Mouse (Mus musculus) cerebellum, adult (tissue): ENCODE data around the gene Mapk10.

Source experiments
- ATAC-seq: cut with Nextera tagmentation; 2 replicates; pipeline ENCODE4 v1.9.2; 2017; ENCODE audit warnings: mild to moderate bottlenecking, moderate library complexity, mixed read lengths; ENCODE audit not compliant: insufficient number of reproducible peaks, low FRiP score, low TSS enrichment

Gene Mapk10

DNA sequence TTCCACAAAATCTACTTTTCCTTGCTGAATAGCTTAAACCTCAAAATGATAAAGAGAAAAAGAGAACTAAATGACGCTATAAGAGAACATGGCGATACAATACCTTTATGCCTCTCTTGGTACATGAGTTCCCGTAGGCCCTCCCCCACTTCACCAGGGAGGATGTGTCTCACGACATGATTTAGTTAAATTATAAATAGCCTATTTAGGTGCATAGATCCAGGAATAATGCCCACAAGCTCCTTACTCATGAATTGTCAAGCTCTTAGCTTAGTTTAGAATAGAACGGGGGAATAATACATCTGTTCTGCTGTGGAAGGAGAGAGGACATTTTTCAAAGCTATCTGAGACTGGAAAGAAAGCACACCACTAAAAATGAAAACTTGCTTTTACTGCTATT is 43.8 kb downstream of the Mapk10 start:
- no peak for ATAC-seq

- ATAC-seq, result no peak
Observed at GRCm38 (mm10) chr5:103166755-103167154, 44.4 kb downstream of the Mapk10 start.

GRCm38 (mm10) chr5:103164022-103164421 is 47.1 kb downstream of the Mapk10 start:
- no peak for ATAC-seq

- no peak for ATAC-seq
Observed at GRCm38 (mm10) chr5:103161574-103161973, 49.6 kb downstream of the Mapk10 start.

- peak; percentile 78 for ATAC-seq
Observed at GRCm38 (mm10) chr5:103161196-103161540, 50.0 kb downstream of the Mapk10 start.

- no peak for ATAC-seq
Observed at GRCm38 (mm10) chr5:103160314-103161195, 50.6 kb downstream of the Mapk10 start.

- ATAC-seq, result no peak
Observed at GRCm38 (mm10) chr5:103140935-103141334, 70.2 kb downstream of the Mapk10 start.

DNA sequence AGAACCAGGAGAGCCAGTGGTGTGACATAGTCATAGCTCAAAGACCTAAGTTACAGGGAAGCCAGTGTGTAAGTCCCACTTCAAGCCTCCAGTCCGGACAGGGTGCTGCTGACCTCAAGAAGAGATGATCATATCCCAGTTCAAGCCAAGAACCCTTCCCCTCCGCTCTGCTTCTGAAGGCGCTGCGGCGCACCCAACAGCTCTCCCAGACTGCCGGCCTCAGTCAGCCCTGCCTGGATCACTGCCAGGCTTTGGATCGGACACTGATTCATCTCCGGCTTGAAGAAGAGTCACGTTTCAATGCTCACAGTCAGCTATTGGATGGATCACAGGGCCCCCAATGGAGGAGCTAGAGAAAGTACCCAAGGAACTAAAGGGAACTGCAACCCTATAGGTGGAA is 76.3 kb downstream of the Mapk10 start:
- 0 out of 2 replicates have a peak, but pooled peaks have one; percentile 45 for ATAC-seq

DNA sequence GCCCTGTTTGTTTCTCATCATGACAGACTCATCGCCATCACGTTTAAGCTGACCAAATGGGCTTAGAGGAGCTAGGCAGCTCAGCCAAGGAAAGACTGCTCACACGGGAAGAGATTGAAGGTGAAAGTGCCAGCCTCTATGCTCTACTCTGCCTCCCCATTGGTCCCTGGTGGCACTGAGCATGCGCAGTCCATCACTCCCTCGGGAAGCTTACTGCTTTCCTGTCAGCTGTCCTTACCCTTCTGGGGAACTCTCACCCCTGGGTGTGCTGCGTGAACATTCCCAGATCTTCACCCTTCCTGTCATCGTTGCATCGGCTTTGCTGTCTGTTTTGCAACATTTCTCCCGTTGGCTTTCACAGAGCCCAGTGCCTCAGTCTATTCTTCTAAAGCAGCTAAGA is 77.5 kb downstream of the Mapk10 start:
- ATAC-seq, result no peak

DNA sequence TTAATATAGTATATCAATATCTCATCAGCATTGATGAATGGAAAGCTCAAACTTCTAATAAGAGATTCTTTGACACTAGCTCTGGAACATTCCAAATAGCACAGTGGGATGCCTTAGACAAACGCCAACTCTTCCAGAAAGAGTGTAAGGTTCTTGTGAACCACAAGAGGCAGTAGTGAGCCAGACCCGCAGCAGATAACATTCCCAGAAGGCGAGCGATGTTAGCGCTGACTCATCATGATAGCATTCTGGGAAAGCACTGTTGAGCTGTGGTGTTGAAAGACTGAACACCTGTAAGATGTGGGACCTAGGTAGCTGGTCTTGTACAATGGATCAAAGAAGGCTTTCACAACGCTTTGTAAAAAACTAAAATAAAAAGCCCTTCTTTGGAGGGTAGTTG is 78.3 kb downstream of the Mapk10 start:
- ATAC-seq, result no peak

DNA sequence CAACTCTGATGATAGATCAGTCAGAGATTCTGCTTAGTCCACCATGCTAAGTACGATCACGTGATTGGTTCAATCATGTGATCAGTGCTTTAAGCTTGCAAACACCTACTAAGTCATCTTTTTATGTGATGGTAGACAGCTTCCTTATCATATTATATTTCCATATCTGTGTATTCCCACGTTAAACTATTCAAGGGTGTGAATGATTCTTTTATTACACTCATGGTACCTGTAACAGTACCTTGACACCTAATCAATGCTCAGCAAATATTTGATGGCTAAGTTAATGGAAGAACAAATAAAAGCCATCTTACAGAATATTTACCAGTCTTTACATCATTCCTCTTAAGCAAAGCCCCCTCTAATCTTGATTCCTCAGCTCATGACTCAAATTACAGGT is 91.5 kb downstream of the Mapk10 start:
- no peak for ATAC-seq

DNA sequence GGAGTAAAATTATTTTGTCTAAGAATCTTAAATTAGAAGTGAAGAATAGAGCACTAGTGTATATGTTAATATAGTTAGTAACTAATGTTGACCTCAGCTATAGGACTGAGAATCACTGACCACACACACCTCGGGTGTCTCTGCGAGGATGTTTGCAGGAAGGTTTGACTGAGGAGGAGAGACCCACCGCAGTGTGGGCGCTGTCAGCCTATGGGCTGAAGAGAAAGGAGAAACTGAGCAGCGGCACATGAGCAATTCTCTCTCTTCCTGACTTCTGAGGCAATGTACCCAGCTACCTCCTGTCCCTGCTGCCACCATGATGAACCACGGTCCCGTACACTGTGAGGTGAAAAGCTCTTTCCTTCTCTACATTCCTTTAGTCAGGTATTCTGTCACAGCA is 95.6 kb downstream of the Mapk10 start:
- ATAC-seq, result no peak

- 0 out of 2 replicates have a peak, but pooled peaks have one; percentile 45 for ATAC-seq
Observed at GRCm38 (mm10) chr5:103112471-103112870, 98.7 kb downstream of the Mapk10 start.

DNA sequence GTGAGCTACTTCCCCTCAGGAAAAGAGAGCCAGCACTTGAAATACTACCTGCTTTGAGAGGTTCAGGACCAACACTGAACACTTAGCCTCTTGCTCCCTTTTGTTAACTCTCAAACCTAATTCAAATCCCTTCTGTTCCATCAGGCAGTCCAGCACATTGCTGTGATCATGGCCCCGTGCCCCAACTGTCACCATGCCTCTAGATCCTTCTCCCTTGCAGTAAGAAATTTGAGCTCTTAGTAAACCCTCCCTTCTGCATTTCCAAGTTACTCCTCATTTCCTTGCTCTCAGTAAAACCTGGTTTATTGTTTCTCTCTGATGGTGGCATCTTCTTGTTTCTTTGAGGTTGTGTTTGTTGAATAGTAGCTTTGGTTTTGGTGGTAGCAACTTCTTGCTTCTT is 101.7 kb downstream of the Mapk10 start:
- no peak for ATAC-seq

- peak; percentile 64; the same call in 1 of the 2 replicates for ATAC-seq
Observed at GRCm38 (mm10) chr5:103105441-103106414, 105.4 kb downstream of the Mapk10 start.

DNA sequence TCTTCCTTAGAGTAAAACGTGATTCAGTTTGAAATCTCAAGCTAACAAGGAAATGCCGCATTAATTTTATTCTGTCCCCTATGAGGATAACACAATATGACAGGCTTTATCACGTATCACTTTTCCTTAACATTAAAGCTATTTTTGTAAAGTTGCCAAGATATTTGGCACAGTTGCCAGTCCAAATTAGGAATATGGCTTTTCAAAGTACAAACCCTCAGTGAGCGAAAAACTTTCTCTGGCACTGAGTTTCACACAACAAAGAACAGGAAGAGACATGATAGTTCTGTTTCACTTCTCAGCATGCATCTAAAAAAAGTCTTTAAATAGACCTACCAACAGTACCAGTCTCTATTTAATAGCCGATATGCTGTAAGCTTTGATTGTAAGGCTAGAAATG is 107.1 kb downstream of the Mapk10 start:
- no peak for ATAC-seq

DNA sequence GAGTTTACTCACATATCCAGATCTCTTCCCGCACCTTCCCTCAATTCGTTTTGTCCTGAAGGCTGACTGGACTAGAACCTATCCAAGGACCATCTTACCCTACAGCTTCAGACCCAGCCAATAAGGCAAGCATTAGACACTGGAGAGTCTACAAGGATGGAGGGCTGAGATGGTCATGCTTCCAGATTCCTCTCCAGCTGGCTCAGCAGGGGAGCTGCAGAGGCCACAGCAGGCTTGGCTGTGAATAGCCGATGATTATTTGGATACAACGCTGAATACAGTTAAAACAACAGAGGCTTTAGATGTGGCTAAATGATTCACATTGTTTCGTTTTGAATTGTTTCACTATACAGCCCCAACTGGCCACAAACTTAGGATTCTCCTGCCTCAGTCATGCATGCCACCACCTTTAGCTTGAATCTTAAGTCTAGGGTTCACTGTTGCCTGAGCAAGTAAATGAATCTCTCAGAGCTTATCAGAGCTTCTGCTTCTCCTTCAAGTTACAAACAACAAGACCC is 108.2 kb downstream of the Mapk10 start:
- ATAC-seq, result no peak

DNA sequence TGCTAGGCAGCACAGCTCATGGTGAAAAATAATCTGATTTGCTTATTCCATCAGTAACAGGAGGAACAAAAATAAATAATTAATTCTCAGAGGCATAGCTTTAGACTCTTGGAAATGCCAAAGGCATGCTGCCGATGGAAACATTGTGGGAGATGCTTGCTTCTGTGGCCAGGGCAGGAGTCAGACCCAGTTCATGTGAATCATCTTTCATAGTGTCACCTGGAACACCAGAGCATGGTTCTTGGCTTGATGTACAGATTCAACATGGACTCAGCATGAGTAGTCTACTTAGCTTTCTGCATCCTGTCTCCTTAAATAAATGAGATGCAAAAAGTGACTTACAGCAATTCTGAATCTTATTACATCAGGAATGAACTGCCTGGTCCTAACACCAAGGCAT is 109.0 kb downstream of the Mapk10 start:
- 0 out of 2 replicates have a peak, but pooled peaks have one; percentile 26 for ATAC-seq

DNA sequence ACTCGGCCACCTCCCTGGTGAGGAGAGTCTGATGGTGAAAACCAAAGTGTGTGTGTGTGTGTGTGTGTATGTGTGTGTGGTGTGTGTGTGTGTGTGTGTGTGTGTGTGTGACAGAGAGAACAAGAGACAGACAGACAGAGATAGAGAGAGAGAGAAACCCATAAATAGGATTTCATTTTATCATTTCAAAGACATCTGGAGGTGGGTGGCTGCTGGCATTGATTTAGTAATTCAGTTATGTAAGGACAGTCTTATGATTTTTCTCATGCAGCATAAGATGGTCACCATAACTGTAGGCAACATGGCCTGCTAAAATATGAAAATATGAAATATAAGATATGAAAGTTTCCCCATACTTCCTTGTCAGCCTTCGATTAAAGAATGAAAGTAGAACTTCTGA is 117.0 kb downstream of the Mapk10 start:
- no peak for ATAC-seq

DNA sequence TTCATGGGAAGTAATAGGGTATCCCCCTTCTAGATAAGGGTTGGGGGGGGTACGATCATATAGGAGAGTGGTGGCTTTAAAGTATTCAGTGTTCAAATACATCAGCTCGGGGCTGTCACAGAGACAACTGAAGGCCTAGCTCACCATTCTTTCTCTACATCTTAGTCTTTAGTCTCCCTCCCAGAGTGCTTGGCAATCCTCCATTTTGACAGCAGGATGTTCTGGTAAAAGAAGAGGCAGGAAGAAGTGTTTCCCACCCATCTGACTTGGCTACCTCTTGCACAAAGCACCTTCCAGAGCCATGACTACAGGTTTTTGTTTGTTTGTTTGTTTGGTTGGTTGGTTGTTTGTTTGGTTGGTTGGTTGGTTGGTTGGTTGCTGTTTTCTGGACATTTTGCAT is 125.3 kb downstream of the Mapk10 start:
- ATAC-seq, result no peak

DNA sequence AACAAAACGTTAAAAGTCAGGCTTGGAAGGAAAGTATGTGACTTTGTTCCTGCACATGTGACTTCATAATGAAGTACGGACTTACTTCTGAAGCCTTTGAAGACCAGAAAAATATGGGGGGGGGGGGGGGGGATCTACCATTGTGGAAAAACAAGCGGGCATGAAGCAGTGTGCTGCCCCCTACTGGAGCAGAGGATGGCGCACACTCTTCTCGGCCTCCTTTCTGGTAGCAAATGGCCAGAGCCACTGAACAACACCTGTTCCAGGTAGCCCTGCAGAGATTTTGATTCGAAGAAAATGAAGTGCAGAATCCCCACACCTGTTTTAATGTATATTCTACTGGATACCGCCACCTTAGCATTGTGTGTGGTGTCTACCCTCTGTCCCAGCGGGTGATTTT is 135.7 kb downstream of the Mapk10 start:
- ATAC-seq, result no peak
